7 mouse cellular contexts compared by ENCODE assay signal in genomic region chr8:84637946-84638554, GRCm38 (mm10). TPM values are rescaled to one million over a fixed set of nuclear protein-coding genes. Genes with fewer than 3 reads are reported as not detected.
DNase-seq lines count a peak whose midpoint lies in the region; ATAC-seq and TF ChIP-seq lines count a peak whose summit lies in the region.

No protein-coding gene starts in this region.

- ATAC-seq in lung, embryonic 16.5 days (ENCODE audit: low read depth): no peak
- ATAC-seq in limb, embryonic 12.5 days (ENCODE audit: insufficient number of reproducible peaks, insufficient read depth, low FRiP score, low TSS enrichment, low read depth): no peak
- no peak for ATAC-seq in stomach, postnatal 0 days (ENCODE audit: low FRiP score, low TSS enrichment)

- H3K9me3 ChIP-seq in lung, embryonic 16.5 days (ENCODE audit: control insufficient read depth, low read length): no peaks in the 10 kb centered on the region
- H3K9me3 ChIP-seq in forebrain, embryonic 10.5 days: no peaks in the 10 kb centered on the region
- no peaks in the 10 kb centered on the region for H3K9me3 ChIP-seq in limb, embryonic 12.5 days
- no peaks in the 10 kb centered on the region for H3K9me3 ChIP-seq in stomach, postnatal 0 days (ENCODE audit: control insufficient read depth, low read length)

- DNase-seq in lung, postnatal 10 days: no peak
- DNase-seq in forebrain, embryonic 10.5 days (ENCODE audit: extremely low spot score, low spot score): no peak
- DNase-seq in stomach, postnatal 0 days (ENCODE audit: low spot score): no peak
- no peak for DNase-seq in adipocyte (ENCODE audit: low spot score)
- no peak for DNase-seq in embryo, embryonic 11 days

- no peaks in the 10 kb centered on the region for H3K36me3 ChIP-seq in lung, embryonic 16.5 days (ENCODE audit: control insufficient read depth, insufficient read depth, low read length)
- H3K36me3 ChIP-seq in forebrain, embryonic 10.5 days (replicated peaks): no peaks in the 10 kb centered on the region
- H3K36me3 ChIP-seq in limb, embryonic 12.5 days: no peaks in the 10 kb centered on the region
- H3K36me3 ChIP-seq in stomach, postnatal 0 days (ENCODE audit: control insufficient read depth, insufficient read depth, low read length): no peaks in the 10 kb centered on the region

- TF ChIP-seq CTCF in stomach, postnatal 0 days (IDR thresholded peaks at IDR 0.05; ENCODE audit: low read depth): no peak

- no peaks in the 10 kb centered on the region for H3K27me3 ChIP-seq in lung, embryonic 16.5 days (ENCODE audit: control insufficient read depth, insufficient read depth, low read depth, low read length)
- H3K27me3 ChIP-seq in forebrain, embryonic 10.5 days (ENCODE audit: poor library complexity, severe bottlenecking): peaks cover 20% of the 10 kb centered on the region
- no peaks in the 10 kb centered on the region for H3K27me3 ChIP-seq in limb, embryonic 12.5 days
- H3K27me3 ChIP-seq in stomach, postnatal 0 days (ENCODE audit: control insufficient read depth, insufficient read depth, low read length): no peaks in the 10 kb centered on the region

- 37% methylated on average over 8 of the region's 8 CpGs for WGBS in lung, embryonic 16.5 days
- 42% methylated on average over 8 of the region's 8 CpGs for WGBS in forebrain, embryonic 10.5 days
- WGBS in limb, embryonic 12.5 days: 17% methylated on average over 8 of the region's 8 CpGs
- WGBS in stomach, postnatal 0 days: 46% methylated on average over 8 of the region's 8 CpGs

- no peak overlapping the region for H3K27ac ChIP-seq in lung, embryonic 16.5 days (ENCODE audit: low read length)
- peak overlapping the region; percentile 95 for H3K27ac ChIP-seq in forebrain, embryonic 10.5 days
- peak overlapping the region; percentile 99 for H3K27ac ChIP-seq in limb, embryonic 12.5 days
- H3K27ac ChIP-seq in stomach, postnatal 0 days (replicated peaks): no peak overlapping the region; the same call in 1 of the 2 replicates

- H3K4me1 ChIP-seq in lung, embryonic 16.5 days (replicated peaks; ENCODE audit: control insufficient read depth, insufficient read depth, low read length): peaks cover 33% of the 10 kb centered on the region
- peaks cover 65% of the 10 kb centered on the region for H3K4me1 ChIP-seq in forebrain, embryonic 10.5 days
- H3K4me1 ChIP-seq in limb, embryonic 12.5 days (replicated peaks): peaks cover 58% of the 10 kb centered on the region
- H3K4me1 ChIP-seq in stomach, postnatal 0 days (replicated peaks; ENCODE audit: control insufficient read depth, insufficient read depth): no peaks in the 10 kb centered on the region; the same call in 1 of the 2 replicates

- peak overlapping the region; percentile 61 for H3K4me3 ChIP-seq in lung, embryonic 16.5 days (ENCODE audit: low read length)
- peak overlapping the region; percentile 65 for H3K4me3 ChIP-seq in forebrain, embryonic 10.5 days
- peak overlapping the region; percentile 57 for H3K4me3 ChIP-seq in limb, embryonic 12.5 days (replicated peaks)
- H3K4me3 ChIP-seq in stomach, postnatal 0 days (ENCODE audit: low read depth, low read length): peak overlapping the region; percentile 57

- peak overlapping the region; percentile 82 for H3K9ac ChIP-seq in lung, embryonic 16.5 days (ENCODE audit: low read length)
- peak overlapping the region; percentile 83 for H3K9ac ChIP-seq in limb, embryonic 12.5 days (replicated peaks)
- peak overlapping the region; percentile 67 for H3K9ac ChIP-seq in stomach, postnatal 0 days (ENCODE audit: low read length)

- TF ChIP-seq EP300 in stomach, postnatal 0 days (optimal IDR thresholded peaks at IDR 0.05): no peak

- H3K4me2 ChIP-seq in lung, embryonic 16.5 days (ENCODE audit: low read depth, low read length): peak overlapping the region; percentile 96
- peak overlapping the region; percentile 72 for H3K4me2 ChIP-seq in limb, embryonic 12.5 days
- peak overlapping the region; percentile 73 for H3K4me2 ChIP-seq in stomach, postnatal 0 days (replicated peaks; ENCODE audit: low read depth)

RNA-seq across cellular contexts. Expression of gene Ier2, which starts 24.6 kb away (rescaled TPM):
- 83.2 and 87.4 TPM in 2 replicates for polyA plus RNA-seq in lung, embryonic 16.5 days (2015; fragmentation: Nextera tagmentation; extraction: Ambion mirVana)
- 91.4 and 96.9 TPM in 2 replicates for polyA plus RNA-seq in forebrain, embryonic 10.5 days (2016; fragmentation: Nextera tagmentation; extraction: Ambion mirVana)
- polyA plus RNA-seq in limb, embryonic 12.5 days (2016; fragmentation: Nextera tagmentation; extraction: Ambion mirVana): 134 and 144 TPM in 2 replicates
- polyA plus RNA-seq in stomach, postnatal 0 days (2015; fragmentation: Nextera tagmentation; extraction: Ambion mirVana): 82.8 and 86.6 TPM in 2 replicates

RNA-seq across cellular contexts. Expression of gene Trmt1, which starts 48.1 kb away (rescaled TPM):
- polyA plus RNA-seq in lung, embryonic 16.5 days (2015; fragmentation: Nextera tagmentation; extraction: Ambion mirVana): 54.7 and 58.8 TPM in 2 replicates
- polyA plus RNA-seq in forebrain, embryonic 10.5 days (2016; fragmentation: Nextera tagmentation; extraction: Ambion mirVana): 68.8 and 69.3 TPM in 2 replicates
- polyA plus RNA-seq in limb, embryonic 12.5 days (2016; fragmentation: Nextera tagmentation; extraction: Ambion mirVana): 63.4 and 66.9 TPM in 2 replicates
- polyA plus RNA-seq in stomach, postnatal 0 days (2015; fragmentation: Nextera tagmentation; extraction: Ambion mirVana): 45.1 and 49.9 TPM in 2 replicates

RNA-seq across cellular contexts. Expression of gene Nacc1, which starts 49.6 kb away (rescaled TPM):
- polyA plus RNA-seq in lung, embryonic 16.5 days (2015; fragmentation: Nextera tagmentation; extraction: Ambion mirVana): 16.9 and 19.5 TPM in 2 replicates
- polyA plus RNA-seq in forebrain, embryonic 10.5 days (2016; fragmentation: Nextera tagmentation; extraction: Ambion mirVana): 31.3 and 31.5 TPM in 2 replicates
- polyA plus RNA-seq in limb, embryonic 12.5 days (2016; fragmentation: Nextera tagmentation; extraction: Ambion mirVana): 16.9 and 21.4 TPM in 2 replicates
- 6.8 and 8.3 TPM in 2 replicates for polyA plus RNA-seq in stomach, postnatal 0 days (2015; fragmentation: Nextera tagmentation; extraction: Ambion mirVana)

Comparison
In these comparisons a context has a peak if more than half of its experiments do, and no peak if none do; other contexts are left out.
1. H3K27ac ChIP-seq: peak in forebrain, embryonic 10.5 days (single experiment) and limb, embryonic 12.5 days (single experiment); none in lung, embryonic 16.5 days (single experiment) and stomach, postnatal 0 days (single experiment).
2. Peak in every context shown above with its lines, with median percentiles within 50 percentile points of each other: H3K4me2 ChIP-seq, H3K4me3 ChIP-seq and H3K9ac ChIP-seq.